Mouse (Mus musculus) testis, adult 2 months (tissue): ENCODE measurements around the gene Znrf1.
A peak's percentile ranks its signal among the peaks of the same experiment; 100 is the strongest.

Experiments used
- CTCF ChIP-seq: fragments of 200-500 bp; IDR thresholded peaks from 2 replicates; pipeline ENCODE4 v1.5.1; 2012; ENCODE audit warnings: low read depth, mild to moderate bottlenecking, inconsistent platforms, low read length, moderate library complexity; ENCODE audit not compliant: control insufficient read depth, insufficient read depth, insufficient replicate concordance
- POLR2A ChIP-seq: fragments of 200-500 bp; IDR thresholded peaks from 2 replicates; pipeline ENCODE4 v1.6.1; 2012; ENCODE audit warnings: low read depth, mild to moderate bottlenecking, inconsistent platforms, low read length, moderate library complexity; ENCODE audit not compliant: control insufficient read depth

- TF ChIP-seq CTCF = peak; percentile 62; the same call in 1 of the 2 replicates
- no peak for TF ChIP-seq POLR2A
Observed at GRCm38 (mm10) chr8:111662473-111662872, 126.6 kb downstream of the Znrf1 start.
